ENCODE assay signal across 22 mouse cellular contexts in the genomic region with DNA sequence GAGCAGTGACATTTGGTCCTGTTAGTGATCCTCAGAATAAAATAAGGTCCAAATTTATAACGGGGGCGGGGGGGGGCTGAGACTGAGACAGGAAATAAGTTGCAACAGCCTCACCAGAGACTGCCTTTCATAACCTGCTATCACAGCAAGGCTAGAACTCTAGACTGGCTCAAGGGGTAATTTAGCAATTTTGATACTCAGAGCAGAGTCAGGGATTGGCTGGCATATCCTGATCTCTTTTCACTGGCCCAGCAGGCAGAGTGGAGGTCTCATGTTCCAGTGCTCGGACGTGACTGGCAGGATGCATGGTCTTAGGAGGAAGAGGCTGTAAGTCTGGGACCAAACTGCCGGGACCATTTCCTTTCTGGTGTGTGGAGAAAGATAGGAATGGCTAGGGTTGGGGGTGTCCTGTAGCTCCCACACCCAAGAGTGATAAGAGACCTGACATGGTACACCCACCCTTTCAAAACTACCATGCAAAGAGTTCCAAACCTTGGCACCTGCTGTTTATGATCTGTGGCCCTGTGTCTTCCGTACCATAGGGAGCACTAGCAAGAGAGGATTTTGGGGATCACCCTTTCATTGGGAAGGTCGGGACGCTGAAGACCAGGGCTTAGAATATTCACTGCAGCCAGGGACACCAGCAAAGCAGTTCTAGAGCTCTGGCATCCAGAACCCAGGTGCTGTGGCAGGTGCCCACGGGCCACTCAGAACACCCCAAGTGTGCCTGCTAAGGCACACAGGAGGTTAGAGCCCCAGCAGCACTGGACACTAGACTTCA. TPM values are rescaled to one million over a fixed set of nuclear protein-coding genes. Genes with fewer than 3 reads are reported as not detected.
A peak's percentile ranks its signal among the peaks of the same experiment; 100 is the strongest.
DNase-seq lines count a peak whose midpoint lies in the region; ATAC-seq and TF ChIP-seq lines count a peak whose summit lies in the region.
"Had no signal": no experiment of that assay in that cellular context is flagged by ENCODE, and none has a peak within 500 bp of the region (broad histone marks: within the 10 kb centered on the region; RNA-seq: fewer than 3 reads in every experiment).

No protein-coding gene starts in this region.

- H3K27me3 ChIP-seq in heart, embryonic 11.5 days (ENCODE audit: control insufficient read depth, insufficient read depth, low read length), result peaks cover 23% of the 10 kb centered on the region
- peaks cover 15% of the 10 kb centered on the region for H3K27me3 ChIP-seq in lung, embryonic 14.5 days (ENCODE audit: insufficient read depth, low read length)

- no peaks in the 10 kb centered on the region for H3K9me3 ChIP-seq in heart, embryonic 11.5 days (replicated peaks; ENCODE audit: control insufficient read depth, low read length)
- no peaks in the 10 kb centered on the region for H3K9me3 ChIP-seq in lung, embryonic 14.5 days (ENCODE audit: low read depth, low read length)
- H3K9me3 ChIP-seq: embryonic facial prominence, embryonic 12.5 days; kidney, embryonic 15.5 days; limb, embryonic 10.5 days had no signal

- H3K27ac ChIP-seq in heart, embryonic 11.5 days (ENCODE audit: low read depth, low read length), result peak overlapping the region; percentile 43; the same call in 1 of the 2 replicates
- H3K27ac ChIP-seq in lung, embryonic 14.5 days (ENCODE audit: low read depth), result no peak overlapping the region
- H3K27ac ChIP-seq: embryonic facial prominence, embryonic 12.5 days; hindbrain, embryonic 14.5 days; kidney, embryonic 15.5 days; limb, embryonic 10.5 days; macrophage had no signal

- TF ChIP-seq CTCF in lung, embryonic 14.5 days (IDR thresholded peaks at IDR 0.05; ENCODE audit: low read depth), result no peak

- H3K36me3 ChIP-seq in heart, embryonic 11.5 days (ENCODE audit: control insufficient read depth, insufficient read depth, low read length), result no peaks in the 10 kb centered on the region
- no peaks in the 10 kb centered on the region for H3K36me3 ChIP-seq in lung, embryonic 14.5 days (ENCODE audit: insufficient read depth)
- H3K36me3 ChIP-seq: embryonic facial prominence, embryonic 12.5 days; kidney, embryonic 15.5 days; limb, embryonic 10.5 days had no signal

- WGBS in heart, embryonic 11.5 days (ENCODE audit: insufficient replicate concordance), result 59% methylated on average over 9 of the region's 9 CpGs
- 64% methylated on average over 9 of the region's 9 CpGs for WGBS in lung, embryonic 14.5 days

- no peak overlapping the region for H3K4me3 ChIP-seq in heart, embryonic 11.5 days (ENCODE audit: low read depth, low read length)
- H3K4me3 ChIP-seq in lung, embryonic 14.5 days (ENCODE audit: low read depth, low read length), result no peak overlapping the region
- H3K4me3 ChIP-seq: embryonic facial prominence, embryonic 12.5 days; kidney, embryonic 15.5 days; limb, embryonic 10.5 days had no signal

- ATAC-seq in heart, embryonic 11.5 days (replicated peaks; ENCODE audit: insufficient number of reproducible peaks, low FRiP score, low TSS enrichment), result no peak
- 0 out of 2 replicates have a peak, but pooled peaks have one; percentile 17 for ATAC-seq in lung, embryonic 14.5 days (ENCODE audit: insufficient read depth)
- ATAC-seq in granulocyte monocyte progenitor cell, adult 5-6 weeks (replicated peaks; ENCODE audit: poor library complexity, severe bottlenecking), result peak; percentile 66
- ATAC-seq: intestine, embryonic 16.5 days had no signal

- DNase-seq in heart, postnatal 14 days, result no peak
- DNase-seq in lung, embryonic 14.5 days, result no peak
- no peak for DNase-seq in lung, postnatal 14 days
- peak; percentile 17 for DNase-seq in lung, postnatal 25 days (ENCODE audit: low spot score)
- no peak for DNase-seq in spleen, adult 18-20 months
- DNase-seq: adrenal gland, adult 2 months; cerebellum, adult 9-11 months; right cerebral cortex, adult 18-20 months; thymus, postnatal 25 days had no signal

- no peak overlapping the region for H3K9ac ChIP-seq in heart, embryonic 11.5 days (ENCODE audit: low read depth, low read length)
- H3K9ac ChIP-seq in lung, embryonic 14.5 days, result no peak overlapping the region
- H3K9ac ChIP-seq: embryonic facial prominence, embryonic 12.5 days; kidney, embryonic 15.5 days had no signal

- no peaks in the 10 kb centered on the region for H3K4me1 ChIP-seq in heart, embryonic 11.5 days (ENCODE audit: control insufficient read depth, insufficient read depth, low read length)
- H3K4me1 ChIP-seq in lung, embryonic 14.5 days (ENCODE audit: insufficient read depth), result no peaks in the 10 kb centered on the region
- H3K4me1 ChIP-seq: embryonic facial prominence, embryonic 12.5 days had no signal

- H3K4me2 ChIP-seq in heart, embryonic 11.5 days, result no peak overlapping the region
- H3K4me2 ChIP-seq in lung, embryonic 14.5 days, result no peak overlapping the region
- H3K4me2 ChIP-seq: embryonic facial prominence, embryonic 12.5 days; hindbrain, embryonic 14.5 days; kidney, embryonic 15.5 days; liver, embryonic 11.5 days; midbrain, embryonic 11.5 days had no signal

- intact Hi-C loops in heart, postnatal 14 days (cut with DNase I), result no loop called here

RNA-seq across cellular contexts. Expression of a gene that starts 1.4 kb away (rescaled TPM):
- polyA plus RNA-seq in heart, embryonic 11.5 days (2014; fragmentation: Nextera tagmentation; extraction: Ambion mirVana), result 5.2 and 6.1 TPM in 2 replicates
- total RNA-seq in heart, postnatal 14 days (2021), result 10 to 100 TPM; 23.1 to 25.4 TPM
- 5.7 and 6.0 TPM in 2 replicates for polyA plus RNA-seq in lung, embryonic 14.5 days (2014; fragmentation: Nextera tagmentation; extraction: Ambion mirVana)
- total RNA-seq in granulocyte monocyte progenitor cell, adult 5-6 weeks (2014; fragmentation: Nextera tagmentation), result 7.7 and 11.6 TPM in 2 replicates
- 0.21 and 3.3 TPM in 2 replicates for total RNA-seq in granulocyte monocyte progenitor cell, adult 5-6 weeks (2017)
- total RNA-seq: monocyte, adult 5-6 weeks had no signal
- polyA plus RNA-seq: macrophage had no signal

RNA-seq across cellular contexts. Expression of a gene that starts 32.7 kb away (rescaled TPM):
- polyA plus RNA-seq in heart, embryonic 11.5 days (2014; fragmentation: Nextera tagmentation; extraction: Ambion mirVana), result not detected in 2 replicates
- not detected for total RNA-seq in heart, postnatal 14 days (2021)
- polyA plus RNA-seq in lung, embryonic 14.5 days (2014; fragmentation: Nextera tagmentation; extraction: Ambion mirVana), result not detected in 2 replicates
- total RNA-seq in granulocyte monocyte progenitor cell, adult 5-6 weeks (2014; fragmentation: Nextera tagmentation), result not detected in 2 replicates
- not detected in 2 replicates for total RNA-seq in granulocyte monocyte progenitor cell, adult 5-6 weeks (2017)
- total RNA-seq: gastrocnemius, adult 18-20 months; heart, adult 18-20 months; monocyte, adult 5-6 weeks had no signal
- polyA plus RNA-seq: kidney, embryonic 15.5 days; limb, embryonic 10.5 days; liver, embryonic 11.5 days; macrophage had no signal

RNA-seq across cellular contexts. Expression of a gene that starts 43.9 kb away (rescaled TPM):
- 0.87 and 1.6 TPM in 2 replicates for polyA plus RNA-seq in heart, embryonic 11.5 days (2014; fragmentation: Nextera tagmentation; extraction: Ambion mirVana)
- total RNA-seq in heart, postnatal 14 days (2021), result 1 to 10 TPM in 1 of 2 experiments, under 1 TPM in 1; 0.73 to 1.1 TPM
- 2.6 and 3.7 TPM in 2 replicates for polyA plus RNA-seq in lung, embryonic 14.5 days (2014; fragmentation: Nextera tagmentation; extraction: Ambion mirVana)
- total RNA-seq in granulocyte monocyte progenitor cell, adult 5-6 weeks (2014; fragmentation: Nextera tagmentation), result 6.4 and 9.5 TPM in 2 replicates
- total RNA-seq in granulocyte monocyte progenitor cell, adult 5-6 weeks (2017), result 13.1 and 17.5 TPM in 2 replicates

RNA-seq across cellular contexts. Expression of a gene that starts 49.2 kb away (rescaled TPM):
- 60.8 and 75.6 TPM in 2 replicates for polyA plus RNA-seq in heart, embryonic 11.5 days (2014; fragmentation: Nextera tagmentation; extraction: Ambion mirVana)
- 10 to 100 TPM; 91.1 to 98.4 TPM for total RNA-seq in heart, postnatal 14 days (2021)
- 54.5 and 56.8 TPM in 2 replicates for polyA plus RNA-seq in lung, embryonic 14.5 days (2014; fragmentation: Nextera tagmentation; extraction: Ambion mirVana)
- 62.9 and 67.0 TPM in 2 replicates for total RNA-seq in granulocyte monocyte progenitor cell, adult 5-6 weeks (2014; fragmentation: Nextera tagmentation)
- 98.2 and 108 TPM in 2 replicates for total RNA-seq in granulocyte monocyte progenitor cell, adult 5-6 weeks (2017)
